ENCODE assay signal across 9 mouse cellular contexts in genomic region chr6:73249851-73250250, GRCm38 (mm10). TPM values are rescaled to one million over a fixed set of nuclear protein-coding genes. Genes with fewer than 3 reads are reported as not detected.
DNase-seq lines count a peak whose midpoint lies in the region; ATAC-seq and TF ChIP-seq lines count a peak whose summit lies in the region.
"Had no signal": no experiment of that assay in that cellular context is flagged by ENCODE, and none has a peak within 500 bp of the region (broad histone marks: within the 10 kb centered on the region; RNA-seq: fewer than 3 reads in every experiment).

No protein-coding gene starts in this region.

- no peaks in the 10 kb centered on the region for H3K27me3 ChIP-seq in cerebellum, adult 2 months (ENCODE audit: control insufficient read depth, insufficient read depth, low read length)
- no peaks in the 10 kb centered on the region for H3K27me3 ChIP-seq in liver, adult 2 months (ENCODE audit: control insufficient read depth, insufficient read depth, low read length)
- no peaks in the 10 kb centered on the region for H3K27me3 ChIP-seq in limb, embryonic 10.5 days (ENCODE audit: low read depth, poor library complexity, severe bottlenecking)
- H3K27me3 ChIP-seq in neural tube, embryonic 12.5 days (replicated peaks): no peaks in the 10 kb centered on the region

- H3K4me3 ChIP-seq in cerebellum, adult 2 months (replicated peaks; ENCODE audit: insufficient read depth, low read depth, low read length): peak overlapping the region; percentile 87
- peak overlapping the region; percentile 91; the same call in 1 of the 2 replicates for H3K4me3 ChIP-seq in liver, adult 2 months (ENCODE audit: insufficient read depth, low read depth, low read length)
- 0 out of 2 replicates have a peak overlapping the region, but pooled peaks have one; percentile 97 for H3K4me3 ChIP-seq in limb, embryonic 10.5 days
- H3K4me3 ChIP-seq in neural tube, embryonic 12.5 days: no peak overlapping the region

- ATAC-seq in neural tube, embryonic 12.5 days (ENCODE audit: low FRiP score, low read depth): no peak
- no peak for ATAC-seq in granulocyte monocyte progenitor cell, adult 5-6 weeks (replicated peaks; ENCODE audit: poor library complexity, severe bottlenecking)

- no peak for TF ChIP-seq CTCF in cerebellum, adult 2 months (IDR thresholded peaks at IDR 0.05; ENCODE audit: borderline replicate concordance, insufficient read depth, low read depth, low read length)
- no peak for TF ChIP-seq CTCF in liver, adult 2 months (IDR thresholded peaks at IDR 0.05; ENCODE audit: low read depth, low read length)

- no peak for TF ChIP-seq POLR2A in cerebellum, adult 2 months (IDR thresholded peaks at IDR 0.05; ENCODE audit: borderline replicate concordance, insufficient read depth, low read length)
- TF ChIP-seq POLR2A in liver, adult 2 months (IDR thresholded peaks at IDR 0.05; ENCODE audit: extremely low read depth, insufficient read depth, low read length): no peak

- H3K4me2 ChIP-seq in neural tube, embryonic 12.5 days (replicated peaks): peak overlapping the region; percentile 78

- no peak for DNase-seq in cerebellum, adult 2 months
- DNase-seq in cerebellum, postnatal 25 days: no peak
- peak; percentile 51 for DNase-seq in liver, adult 2 months (ENCODE audit: extremely low read depth, low read depth, low spot score)
- no peak for DNase-seq in liver
- no peak for DNase-seq in limb, embryonic 10.5 days (ENCODE audit: low spot score)
- DNase-seq in right cerebral cortex, postnatal 4 days: no peak

- no peaks in the 10 kb centered on the region for H3K9me3 ChIP-seq in limb, embryonic 10.5 days (replicated peaks)
- no peaks in the 10 kb centered on the region for H3K9me3 ChIP-seq in neural tube, embryonic 12.5 days

- peaks cover 31% of the 10 kb centered on the region for H3K79me2 ChIP-seq in liver, adult 2 months (ENCODE audit: control insufficient read depth, insufficient read depth, low read length)

- no peak overlapping the region for H3K9ac ChIP-seq in liver, adult 2 months (ENCODE audit: low read depth, low read length)
- H3K9ac ChIP-seq in neural tube, embryonic 12.5 days: no peak overlapping the region

- no peaks in the 10 kb centered on the region for H3K36me3 ChIP-seq in liver, adult 2 months (ENCODE audit: control insufficient read depth, insufficient read depth, low read length)
- peaks cover 4% of the 10 kb centered on the region; the same call in 1 of the 2 replicates for H3K36me3 ChIP-seq in limb, embryonic 10.5 days
- H3K36me3 ChIP-seq in neural tube, embryonic 12.5 days: no peaks in the 10 kb centered on the region

- peaks cover 14% of the 10 kb centered on the region for H3K4me1 ChIP-seq in cerebellum, adult 2 months (ENCODE audit: control insufficient read depth, insufficient read depth, low read length)
- peaks cover 36% of the 10 kb centered on the region for H3K4me1 ChIP-seq in liver, adult 2 months (ENCODE audit: control insufficient read depth, insufficient read depth, low read length)
- peaks cover 15% of the 10 kb centered on the region for H3K4me1 ChIP-seq in limb, embryonic 10.5 days
- peaks cover 13% of the 10 kb centered on the region for H3K4me1 ChIP-seq in neural tube, embryonic 12.5 days

- no peak overlapping the region for H3K27ac ChIP-seq in cerebellum, adult 2 months (ENCODE audit: insufficient read depth, low read length)
- peak overlapping the region; percentile 22 for H3K27ac ChIP-seq in liver, adult 2 months (replicated peaks; ENCODE audit: insufficient read depth, low read depth, low read length)
- no peak overlapping the region for H3K27ac ChIP-seq in limb, embryonic 10.5 days
- no peak overlapping the region for H3K27ac ChIP-seq in neural tube, embryonic 12.5 days
- H3K27ac ChIP-seq: macrophage had no signal

- WGBS in cerebellum, adult 2 months: 51% methylated on average over 4 of the region's 4 CpGs
- WGBS in liver, adult 2 months: 32% methylated on average over 4 of the region's 4 CpGs
- 89% methylated on average over 4 of the region's 4 CpGs for WGBS in limb, embryonic 10.5 days
- 84% methylated on average over 4 of the region's 4 CpGs for WGBS in neural tube, embryonic 12.5 days

RNA-seq across cellular contexts. Expression of gene Suclg1, which starts 1.7 kb away (rescaled TPM):
- polyA plus RNA-seq in cerebellum, adult 2 months (2012; rRNA removed): 210 and 214 TPM in 2 replicates
- 140 and 163 TPM in 2 replicates for total RNA-seq in liver, adult 2 months (2014; rRNA removed)
- 136 and 186 TPM in 2 replicates for polyA plus RNA-seq in liver, adult 2 months (2012; rRNA removed)
- polyA plus RNA-seq in limb, embryonic 10.5 days (2016; fragmentation: Nextera tagmentation; extraction: Ambion mirVana): 164 and 188 TPM in 2 replicates
- polyA plus RNA-seq in neural tube, embryonic 12.5 days (2016; fragmentation: Nextera tagmentation; extraction: Ambion mirVana): 133 and 138 TPM in 2 replicates
- 118 and 131 TPM in 2 replicates for total RNA-seq in granulocyte monocyte progenitor cell, adult 5-6 weeks (2014; fragmentation: Nextera tagmentation)
- 146 and 203 TPM in 2 replicates for total RNA-seq in granulocyte monocyte progenitor cell, adult 5-6 weeks (2017)

RNA-seq across cellular contexts. Expression of gene Dnah6, which starts 28.4 kb away (rescaled TPM):
- 1.9 and 2.4 TPM in 2 replicates for polyA plus RNA-seq in cerebellum, adult 2 months (2012; rRNA removed)
- not detected in 2 replicates for total RNA-seq in liver, adult 2 months (2014; rRNA removed)
- not detected in 2 replicates for polyA plus RNA-seq in liver, adult 2 months (2012; rRNA removed)
- polyA plus RNA-seq in limb, embryonic 10.5 days (2016; fragmentation: Nextera tagmentation; extraction: Ambion mirVana): 0.01 TPM in 2 replicates
- polyA plus RNA-seq in neural tube, embryonic 12.5 days (2016; fragmentation: Nextera tagmentation; extraction: Ambion mirVana): 0.04 and 0.05 TPM in 2 replicates
- total RNA-seq in granulocyte monocyte progenitor cell, adult 5-6 weeks (2014; fragmentation: Nextera tagmentation): not detected in 2 replicates
- not detected in 2 replicates for total RNA-seq in granulocyte monocyte progenitor cell, adult 5-6 weeks (2017)
- polyA plus RNA-seq: macrophage had no signal
